Mouse (Mus musculus) gastrocnemius, postnatal 10 days (tissue): ENCODE data around the gene Tlx2. TPM values are rescaled to one million over a fixed set of nuclear protein-coding genes. Genes with fewer than 3 reads are reported as not detected.

Experiments used
- DNase-seq: peaks from one replicate; pipeline ENCODE4 v3.0.0; 2021; ENCODE audit warnings: mixed read lengths
- total RNA-seq, 2 experiments: library from RNA; stranded (reverse); gene quantifications; 2 replicates each; pipeline ENCODE4 v1.2.3; 2021

Tlx2 gene
- total RNA-seq, 2 experiments from 2014 or later = not detected

DNA sequence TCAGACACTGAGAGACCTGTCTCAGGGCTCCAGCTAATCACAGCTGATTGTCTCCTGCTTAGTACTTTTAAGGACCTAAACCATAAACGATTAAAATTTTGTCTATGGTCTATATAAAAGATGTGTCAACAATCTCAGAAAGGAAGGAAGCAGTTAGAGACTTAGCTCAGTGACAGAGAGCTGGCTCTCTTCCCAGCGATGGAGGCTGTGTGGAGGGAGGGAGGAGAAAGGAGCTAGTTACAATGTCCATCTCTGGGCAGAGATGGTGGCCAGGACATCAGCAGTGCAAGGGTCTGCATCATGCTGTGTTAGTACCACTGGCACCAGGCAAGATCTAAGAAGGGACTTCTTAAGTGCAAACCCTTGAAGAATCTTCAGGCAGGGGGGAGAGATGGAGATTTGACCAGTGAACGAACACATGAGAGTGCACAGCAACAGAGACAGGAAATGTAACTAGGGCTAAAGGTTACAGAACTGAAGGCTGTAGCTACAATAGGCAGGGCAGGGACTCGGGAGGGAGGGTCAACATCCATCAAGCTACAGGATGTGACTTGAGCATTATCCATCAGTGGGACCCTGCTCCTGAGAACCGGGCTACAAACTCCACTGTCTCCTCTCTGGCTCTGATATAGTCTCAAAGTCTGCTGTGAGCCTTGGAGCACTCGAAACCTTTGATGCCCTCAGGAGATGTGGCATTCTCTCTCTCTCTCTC lies 22.5 kb upstream of the Tlx2 start:
- DNase-seq = no peak

- DNase-seq = no peak
Measured at GRCm38 (mm10) chr6:83087926-83088260, 17.8 kb upstream of the Tlx2 start.

- peak; percentile 42 for DNase-seq
Measured at GRCm38 (mm10) chr6:83087205-83087925, 17.3 kb upstream of the Tlx2 start.

DNA sequence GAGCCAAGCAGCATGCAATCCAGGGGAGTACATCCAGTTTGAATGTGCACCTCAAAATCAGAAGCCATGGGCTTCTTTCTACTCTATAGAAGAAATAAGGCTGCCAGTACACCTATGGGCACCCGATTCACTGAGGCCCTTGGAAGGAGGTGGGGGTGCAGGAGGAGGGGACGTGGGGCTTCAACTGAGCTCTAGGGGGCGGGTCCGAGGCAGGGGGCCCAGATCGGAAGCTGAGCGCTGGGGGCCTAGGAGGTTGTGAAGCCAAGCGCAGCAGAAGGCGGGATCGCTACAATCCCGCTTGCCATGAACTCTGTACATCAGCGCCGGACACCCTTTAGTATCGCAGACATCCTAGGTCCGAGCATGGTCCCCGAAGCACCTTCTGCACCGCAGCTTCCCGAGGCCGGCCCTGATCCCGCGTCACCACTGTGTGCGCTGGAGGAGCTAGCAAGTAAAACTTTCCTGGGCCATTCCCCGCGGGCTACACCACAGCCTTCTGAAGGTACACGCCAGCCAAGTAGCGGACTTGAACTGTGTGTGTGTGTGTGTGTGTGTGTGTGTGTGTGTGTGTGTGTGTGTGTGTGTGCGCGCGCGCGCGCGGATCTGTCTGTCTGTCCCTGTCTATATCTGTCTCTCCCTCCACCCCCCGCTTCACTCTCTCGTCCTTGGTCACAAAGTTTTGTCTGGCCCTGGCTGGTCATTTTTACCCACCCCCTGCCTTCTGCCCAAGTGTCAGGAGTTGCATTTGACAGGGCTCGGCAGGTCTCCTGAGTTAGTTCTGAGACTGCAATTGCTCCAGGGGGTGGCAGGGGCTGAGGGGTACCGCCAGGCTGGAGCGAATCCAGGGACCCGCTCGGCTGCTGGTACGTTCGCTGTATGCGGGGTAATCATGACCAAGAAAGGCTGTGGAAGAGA lies 16.3 kb upstream of the Tlx2 start, which contains the start of gene Lbx2:
Gene Lbx2, plus strand, starts transcription at position 247 of the 915 bp plus-strand sequence.
- DNase-seq = peak; percentile 25

DNA sequence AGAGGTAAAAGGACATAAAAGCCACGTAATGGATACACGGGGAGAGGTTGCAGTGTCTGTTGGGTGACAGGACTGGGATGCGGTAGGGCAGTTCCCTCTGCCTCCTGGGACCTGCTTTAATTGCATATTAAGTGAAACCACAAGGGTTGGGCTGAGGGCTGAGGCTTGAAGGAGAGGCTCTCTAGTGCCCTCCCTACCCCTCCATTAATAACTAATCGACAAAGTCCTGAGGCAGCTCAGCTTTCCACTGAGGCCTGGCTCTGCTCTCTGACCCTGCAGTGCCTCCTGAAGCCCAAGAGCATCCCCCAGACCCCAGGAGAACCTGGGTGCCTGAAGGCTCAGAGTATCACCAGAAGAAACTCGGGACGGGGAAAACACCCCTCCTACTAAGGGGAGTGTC lies 14.4 kb upstream of the Tlx2 start:
- DNase-seq = no peak

DNA sequence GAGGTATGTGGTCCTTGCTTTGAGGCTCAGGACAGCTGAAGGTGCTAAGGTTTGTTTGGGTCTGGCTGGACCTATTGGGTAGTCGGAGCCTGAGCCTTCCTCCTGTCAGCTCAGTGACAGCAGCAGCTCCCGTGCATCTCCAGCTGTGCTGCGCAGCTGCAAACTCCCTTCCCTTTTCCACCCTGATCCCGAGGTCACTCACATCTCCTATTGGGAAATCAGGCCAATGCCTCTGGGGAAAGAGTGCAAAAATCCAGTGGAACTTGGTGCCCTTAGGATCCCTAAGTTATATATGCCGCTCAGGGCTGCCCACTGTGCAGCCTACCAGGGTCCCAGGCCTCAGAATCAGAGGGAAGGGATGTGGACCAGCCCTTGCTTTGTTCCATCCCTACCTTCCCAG lies 13.4 kb upstream of the Tlx2 start:
- DNase-seq = no peak

DNA sequence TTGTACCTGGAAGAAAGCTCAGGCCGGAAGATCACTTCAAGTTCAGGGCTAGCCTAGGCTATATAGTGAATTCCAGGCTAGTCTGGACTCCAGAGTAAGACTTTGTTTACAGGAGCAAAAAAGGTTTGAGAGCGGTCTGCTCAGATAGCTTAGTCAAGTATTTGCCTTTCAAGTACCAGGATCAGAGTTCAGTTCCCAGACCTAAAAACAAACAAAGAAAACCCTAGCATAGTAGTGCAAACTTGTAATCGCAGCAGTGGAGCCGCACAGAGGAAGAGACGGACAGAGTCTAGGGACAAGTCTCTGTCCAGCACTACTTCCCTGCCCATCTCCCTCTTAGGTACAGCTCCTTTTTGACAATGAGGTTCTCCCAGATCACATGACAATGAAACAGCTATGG lies 10.1 kb upstream of the Tlx2 start:
- no peak for DNase-seq

DNA sequence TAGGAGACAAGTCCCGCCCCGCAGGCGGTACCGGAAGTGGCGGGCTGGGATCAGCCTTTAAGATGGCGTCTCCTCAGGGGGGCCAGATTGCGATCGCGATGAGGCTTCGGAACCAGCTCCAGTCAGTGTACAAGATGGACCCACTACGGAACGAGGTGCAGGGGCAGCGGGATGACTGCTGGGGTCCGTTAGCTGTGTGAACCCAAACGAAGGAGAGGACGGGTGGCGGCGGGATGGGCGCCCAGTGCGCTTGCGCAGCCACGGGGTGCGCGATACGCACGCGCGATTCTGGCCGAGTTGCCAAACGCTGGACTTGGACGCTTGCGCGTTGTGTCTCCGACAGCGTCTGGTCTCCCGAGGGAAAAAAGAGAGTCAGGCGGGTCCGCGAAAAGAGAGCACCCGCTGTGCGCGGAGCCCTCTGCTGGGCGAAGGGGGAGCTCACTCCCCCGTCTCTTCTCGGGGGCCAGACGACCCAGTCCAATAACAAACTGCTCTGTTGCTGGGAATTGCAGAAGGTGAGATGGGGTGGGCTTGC lies 8.3 kb upstream of the Tlx2 start:
- DNase-seq = peak; percentile 100

DNA sequence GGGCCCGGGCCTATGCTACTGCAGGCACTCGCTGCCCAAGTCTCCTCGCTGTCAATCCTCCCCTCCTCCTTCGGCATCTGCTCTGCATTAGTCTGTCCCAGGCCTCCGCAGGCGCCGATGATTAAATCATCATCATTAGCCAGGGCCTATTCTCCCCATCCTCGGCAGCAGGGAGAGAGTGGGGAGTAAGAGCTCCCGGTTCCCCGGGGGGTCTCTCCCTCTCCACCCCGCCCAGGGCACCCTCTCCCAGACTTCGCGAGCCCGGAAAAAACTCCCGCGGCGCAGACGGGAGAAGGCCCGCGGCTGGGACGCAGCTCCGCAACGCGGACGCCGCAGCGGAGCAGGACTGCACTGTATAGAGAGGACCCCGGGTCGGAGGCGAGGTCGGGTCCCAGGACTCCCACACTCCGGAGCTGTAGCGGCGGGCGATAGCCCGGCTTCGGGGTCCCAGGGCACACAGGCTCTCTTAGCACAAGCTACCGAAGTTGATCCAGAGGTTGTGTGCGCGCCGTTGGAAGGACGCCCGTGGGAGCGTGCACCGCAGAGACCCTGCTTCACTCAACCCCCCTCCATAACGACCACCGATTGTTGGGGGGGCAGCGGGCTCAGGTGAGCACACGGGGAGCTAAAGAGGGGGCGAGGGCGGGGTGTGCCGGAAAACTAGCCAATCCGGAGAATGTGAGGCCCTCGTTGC lies 7.7 kb upstream of the Tlx2 start, which contains the start of gene Pcgf1:
Gene Pcgf1, plus strand, starts transcription at position 240 of the 694 bp plus-strand sequence.
- no peak for DNase-seq

GRCm38 (mm10) chr6:83074979-83075378 lies 4.9 kb upstream of the Tlx2 start:
- no peak for DNase-seq

GRCm38 (mm10) chr6:83071220-83071619 lies 1.1 kb upstream of the Tlx2 start:
- no peak for DNase-seq

GRCm38 (mm10) chr6:83070311-83071219 lies 472 bp upstream of the Tlx2 start:
- DNase-seq = peak; percentile 28

- peak; percentile 36 for DNase-seq
Measured at GRCm38 (mm10) chr6:83069488-83070246, 426 bp downstream of the Tlx2 start.

GRCm38 (mm10) chr6:83068706-83069487 lies 1.2 kb downstream of the Tlx2 start:
- DNase-seq = no peak

DNA sequence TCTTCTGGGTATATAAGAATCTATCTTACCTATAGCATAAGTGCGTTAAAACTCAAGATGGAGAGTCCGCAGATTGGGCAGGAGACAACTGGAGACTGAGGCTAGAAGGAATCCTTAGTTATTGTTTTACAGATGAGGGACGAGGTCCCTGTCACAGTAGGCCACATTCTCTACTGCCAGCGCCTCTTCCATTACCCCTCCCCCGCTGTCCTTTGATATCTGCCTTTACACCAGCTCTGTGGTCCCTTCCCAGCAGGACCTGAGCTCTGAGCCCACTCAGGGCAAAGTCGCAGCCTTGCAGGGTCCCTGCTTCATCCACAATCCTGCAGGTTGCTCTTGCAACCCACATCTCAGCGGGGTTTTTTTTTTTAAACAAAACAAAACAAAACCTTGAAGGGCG lies 1.9 kb downstream of the Tlx2 start:
- DNase-seq = no peak

DNA sequence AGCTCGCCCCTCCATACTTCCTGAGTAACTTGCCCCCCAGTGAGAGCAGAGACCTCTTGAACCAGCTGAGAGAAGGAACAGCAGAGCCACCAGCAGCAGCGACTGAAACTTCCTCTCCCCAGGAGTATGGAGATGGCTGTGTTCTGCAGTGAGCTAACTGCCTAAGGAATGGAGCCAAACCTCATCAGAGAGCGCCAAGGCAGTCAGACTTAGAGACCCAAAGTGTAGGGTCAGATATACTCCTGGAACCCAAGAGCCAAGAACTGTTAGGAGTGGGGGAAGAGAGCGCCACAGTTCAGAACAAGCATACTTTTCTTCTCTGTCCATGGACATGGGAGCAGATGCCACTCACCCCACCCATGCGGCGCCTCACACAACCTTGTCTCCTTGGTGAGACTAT lies 3.7 kb downstream of the Tlx2 start:
- DNase-seq = no peak

- DNase-seq = no peak
Measured at GRCm38 (mm10) chr6:83065995-83066394, 4.1 kb downstream of the Tlx2 start.

DNA sequence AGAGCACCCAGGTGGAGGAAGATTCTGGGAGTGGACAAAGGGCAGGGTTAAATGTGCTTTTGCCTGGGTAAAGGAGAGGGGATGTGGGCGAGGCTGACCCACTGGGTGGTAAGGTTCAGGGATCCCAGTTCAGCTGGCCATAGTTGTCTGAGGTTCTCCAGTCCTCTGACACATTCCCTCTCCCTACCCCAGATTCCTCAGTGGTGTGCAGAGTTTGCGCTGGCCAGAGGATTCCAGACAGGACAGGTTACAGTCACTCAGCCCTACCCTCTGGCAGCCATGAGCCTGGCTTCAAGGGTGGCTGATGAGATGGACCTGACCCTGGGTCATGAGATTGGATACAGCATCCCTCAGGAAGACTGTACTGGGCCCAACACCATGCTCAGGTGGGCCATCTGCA lies 11.4 kb downstream of the Tlx2 start:
- DNase-seq = no peak

DNA sequence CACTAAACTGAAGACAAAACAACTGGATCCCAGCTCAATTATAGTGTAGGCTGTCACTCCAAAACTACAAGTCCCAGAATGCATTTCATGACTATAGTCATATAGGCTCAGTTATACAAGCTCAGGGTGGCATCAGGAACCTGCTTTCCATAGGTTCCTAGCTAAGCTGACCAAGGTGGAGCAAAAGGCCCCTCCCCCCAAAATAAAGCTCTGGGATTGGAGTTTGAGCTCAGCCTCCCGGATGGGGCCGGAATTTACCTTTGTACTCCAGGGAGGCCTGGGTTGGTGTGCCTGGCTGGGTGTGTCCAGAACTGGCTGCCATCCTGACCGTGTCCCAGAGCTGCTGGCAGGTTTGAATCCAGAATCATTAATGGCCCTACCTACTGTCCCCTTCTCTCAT lies 12.3 kb downstream of the Tlx2 start, which contains the start of gene Dqx1:
Gene Dqx1, plus strand, starts transcription at position 55 of the 400 bp plus-strand sequence.
- DNase-seq = no peak
